ENCODE assay signal across 12 mouse cellular contexts in genomic region chr3:142567490-142567889, GRCm38 (mm10). TPM values are rescaled to one million over a fixed set of nuclear protein-coding genes. Genes with fewer than 3 reads are reported as not detected.
"Had no signal": no experiment of that assay in that cellular context is flagged by ENCODE, and none has a peak within 500 bp of the region (broad histone marks: within the 10 kb centered on the region; RNA-seq: fewer than 3 reads in every experiment).

No protein-coding gene starts in this region.

RNA-seq across cellular contexts. Expression of gene Gbp2b, which starts 27.2 kb away (rescaled TPM):
- polyA plus RNA-seq: heart, embryonic 11.5 days; heart, embryonic 13.5 days; heart, embryonic 15.5 days; heart, postnatal 0 days; hindbrain, embryonic 11.5 days; hindbrain, embryonic 13.5 days; hindbrain, embryonic 15.5 days; limb, embryonic 11.5 days; limb, embryonic 13.5 days; limb, embryonic 15.5 days; liver, embryonic 12.5 days; liver, embryonic 16.5 days had no signal
